Mouse (Mus musculus) Patski (cell line): ENCODE measurements around the gene Snap29. TPM values are rescaled to one million over a fixed set of nuclear protein-coding genes. Genes with fewer than 3 reads are reported as not detected.
A peak's percentile ranks its signal among the peaks of the same experiment; 100 is the strongest.

Source experiments
- ATAC-seq: fragments of 100-300 bp; one replicate; pipeline ENCODE4 v1.8.0; 2021
- CTCF ChIA-PET: fragments of 350-600 bp; sonication (Branson Sonifier 250); formaldehyde crosslinking; loops from one replicate; lab custom pipeline; 2022; ENCODE audit warnings: inconsistent platforms; lab: Charles Lee
- POLR2A ChIA-PET: fragments of 350-600 bp; sonication (Branson Sonifier 250); formaldehyde crosslinking; loops from one replicate; lab custom pipeline; 2022; ENCODE audit warnings: antibody characterized with exemption, inconsistent platforms; lab: Charles Lee
- DNase-seq: peaks from one replicate; pipeline ENCODE4 v3.0.0-alpha.2; 2011; ENCODE audit warnings: low read depth, low spot score
- H3K27me3 ChIP-seq: fragments of 371-371 bp; one replicate; pipeline ENCODE4 v1.5.1; 2021
- CTCF ChIP-seq: fragments of 100-300 bp; IDR thresholded peaks from one replicate; pipeline ENCODE4 v1.5.1; 2021
- in situ Hi-C: fragments of 300-500 bp; cut with MboI; formaldehyde crosslinking; loops from 3 replicates; pipeline ENCODE4 v1.11.1; 2018; ENCODE audit warnings: low pct_unique_long_range_greater_than_20kb, mixed read lengths
- polyA plus RNA-seq: library from polyadenylated mRNA; unstranded; gene quantifications from one replicate; pipeline ENCODE4 v1.2.3, GENCODE M21; 2021

Gene Snap29
- polyA plus RNA-seq, 1 experiment from 2014 or later, result 28.3 TPM

- TF ChIP-seq CTCF, result no peak
- CTCF ChIA-PET, result no interaction called here
- in situ Hi-C loops, result loop anchor here (10.0 kb wide), 1 partner anchor 1655 kb away; no protein-coding TSS in a partner anchor
- ATAC-seq (no peak), DNase-seq (no peak)
- POLR2A ChIA-PET, result no interaction called here
- H3K27me3 ChIP-seq, result no peaks in the 10 kb centered on the region
Observed at GRCm38 (mm10) chr16:17410209-17410608, 4.4 kb downstream of the Snap29 start.

GRCm38 (mm10) chr16:17423021-17423420, 17.2 kb downstream of the Snap29 start:
- in situ Hi-C loops, result no loop called here
- no peaks in the 10 kb centered on the region for H3K27me3 ChIP-seq
- ChIA-PET POLR2A (no interaction called here), CTCF (no interaction called here)
- TF ChIP-seq CTCF, result no peak
- DNase-seq (no peak), ATAC-seq (no peak)

GRCm38 (mm10) chr16:17432576-17432975, 26.8 kb downstream of the Snap29 start:
- no peaks in the 10 kb centered on the region for H3K27me3 ChIP-seq
- ATAC-seq, result no peak
- no peak for DNase-seq
- POLR2A ChIA-PET, result interaction anchor here (0.9 kb wide), 1 partner anchor 20 kb away, joined by 5 read pairs; no protein-coding TSS in a partner anchor
- CTCF ChIA-PET, result interaction anchor here (1.5 to 1.7 kb wide), 2 partner anchors 15 to 27 kb away, joined by 3 read pairs; no protein-coding TSS in a partner anchor
- in situ Hi-C loops, result no loop called here
- peak; percentile 62 for TF ChIP-seq CTCF

- ATAC-seq (peak; percentile 93), DNase-seq (peak; percentile 78)
- peaks cover 4% of the 10 kb centered on the region for H3K27me3 ChIP-seq
- in situ Hi-C loops, result loop anchor here (5.0 kb wide), 1 partner anchor 81 kb away; the partner anchor contains the start of gene Thap7
- POLR2A ChIA-PET, result interaction anchor here (1.1 to 1.4 kb wide), 3 partner anchors 9 to 22 kb away, joined by 3 to 5 read pairs (median 4); no protein-coding TSS in a partner anchor
- CTCF ChIA-PET, result no interaction called here
- TF ChIP-seq CTCF, result no peak
Observed at GRCm38 (mm10) chr16:17451541-17452372, 46.0 kb downstream of the Snap29 start, which contains the start of gene Crkl. TSS of gene Crkl (plus strand) at chr16:17451987.

GRCm38 (mm10) chr16:17452373-17452715, 46.6 kb downstream of the Snap29 start:
- ChIA-PET CTCF (no interaction called here), POLR2A (interaction anchor here (1.1 to 1.4 kb wide), 3 partner anchors 8 to 21 kb away, joined by 3 to 5 read pairs (median 4); no protein-coding TSS in a partner anchor)
- in situ Hi-C loops, result loop anchor here (5.0 kb wide), 1 partner anchor 80 kb away; the partner anchor contains the start of gene Thap7
- TF ChIP-seq CTCF, result no peak
- H3K27me3 ChIP-seq, result no peaks in the 10 kb centered on the region
- DNase-seq (no peak), ATAC-seq (no peak)

GRCm38 (mm10) chr16:17456901-17457300, 51.1 kb downstream of the Snap29 start:
- TF ChIP-seq CTCF, result no peak
- POLR2A ChIA-PET, result no interaction called here
- no peak for ATAC-seq
- CTCF ChIA-PET, result interaction anchor here (0.9 kb wide), 1 partner anchor 13 kb away, joined by 3 read pairs; no protein-coding TSS in a partner anchor
- H3K27me3 ChIP-seq, result no peaks in the 10 kb centered on the region
- in situ Hi-C loops, result no loop called here
- DNase-seq, result no peak

- POLR2A ChIA-PET, result interaction anchor here (1.7 kb wide), 1 partner anchor 9 kb away, joined by 4 read pairs; the partner anchor contains the start of gene Crkl
- CTCF ChIA-PET, result interaction anchor here (0.8 to 1.6 kb wide), 3 partner anchors 14 to 47 kb away, joined by 3 to 4 read pairs (median 3); no protein-coding TSS in a partner anchor
- DNase-seq (no peak), ATAC-seq (no peak)
- TF ChIP-seq CTCF, result no peak
- in situ Hi-C loops, result no loop called here
- no peaks in the 10 kb centered on the region for H3K27me3 ChIP-seq
Observed at GRCm38 (mm10) chr16:17460254-17460653, 54.5 kb downstream of the Snap29 start.

- H3K27me3 ChIP-seq, result no peaks in the 10 kb centered on the region
- ATAC-seq (no peak), DNase-seq (no peak)
- in situ Hi-C loops, result no loop called here
- TF ChIP-seq CTCF, result no peak
- CTCF ChIA-PET, result no interaction called here
- POLR2A ChIA-PET, result no interaction called here
Observed at GRCm38 (mm10) chr16:17461596-17461995, 55.8 kb downstream of the Snap29 start.

- H3K27me3 ChIP-seq, result no peaks in the 10 kb centered on the region
- POLR2A ChIA-PET, result interaction anchor here (0.7 kb wide), 1 partner anchor 270 kb away, joined by 6 read pairs; no protein-coding TSS in a partner anchor
- in situ Hi-C loops, result no loop called here
- no peak for TF ChIP-seq CTCF
- ATAC-seq (no peak), DNase-seq (no peak)
- CTCF ChIA-PET, result interaction anchor here (2.0 to 2.4 kb wide), 2 partner anchors 11 to 60 kb away, joined by 6 to 13 read pairs; no protein-coding TSS in a partner anchor
Observed at GRCm38 (mm10) chr16:17463184-17463583, 57.4 kb downstream of the Snap29 start.

- ATAC-seq, result no peak
- no peak for DNase-seq
- ChIA-PET CTCF (no interaction called here), POLR2A (no interaction called here)
- H3K27me3 ChIP-seq, result no peaks in the 10 kb centered on the region
- in situ Hi-C loops, result no loop called here
- no peak for TF ChIP-seq CTCF
Observed at GRCm38 (mm10) chr16:17466875-17467663, 61.3 kb downstream of the Snap29 start.
